Mouse (Mus musculus): ENCODE measurements around the gene Armc5. TPM values are rescaled to one million over a fixed set of nuclear protein-coding genes. Genes with fewer than 3 reads are reported as not detected.

Gene Armc5
- total RNA-seq (2023) = 26.3 to 31.1 TPM (median 28.7 TPM) in 4 replicates

GRCm38 (mm10) chr7:128236856-128237592 lies at the start of gene Armc5:
TSS of gene Armc5 (plus strand) at chr7:128237342.

GRCm38 (mm10) chr7:128206152-128206551 lies 31.0 kb upstream of the Armc5 start, which contains the start of gene Cox6a2:
TSS of gene Cox6a2 (minus strand) at chr7:128206387.

GRCm38 (mm10) chr7:128237927-128238778 lies 1.0 kb downstream of the Armc5 start, which contains the start of gene 9130023H24Rik:
TSS of gene 9130023H24Rik (minus strand) at chr7:128238031.

GRCm38 (mm10) chr7:128246496-128247391 lies 9.6 kb downstream of the Armc5 start, which contains the start of gene Tgfb1i1:
TSS of gene Tgfb1i1 (plus strand) at chr7:128246812.

GRCm38 (mm10) chr7:128265411-128265810 lies 28.3 kb downstream of the Armc5 start, which contains the start of gene Slc5a2:
TSS of gene Slc5a2 (plus strand) at chr7:128265657.

Other genes with a start within 250 kb of the Armc5 start
- 24.0 to 28.8 TPM (median 26.2 TPM) in 4 replicates for gene Pycard, start 243.5 kb upstream of the Armc5 start, total RNA-seq (2023)
- gene Trim72, start 233.4 kb upstream of the Armc5 start, total RNA-seq (2023) = 0.26 to 1.7 TPM (median 1.0 TPM) in 4 replicates
- gene Itgam, start 174.7 kb upstream of the Armc5 start, total RNA-seq (2023) = 1.4 to 2.7 TPM (median 2.1 TPM) in 4 replicates
- gene Gm49368, start 174.7 kb upstream of the Armc5 start, total RNA-seq (2023) = not detected in 4 replicates
- 0.98 to 3.9 TPM (median 1.8 TPM) in 4 replicates for gene Itgax, start 107.8 kb upstream of the Armc5 start, total RNA-seq (2023)
- 3.6 to 4.4 TPM (median 4.1 TPM) in 4 replicates for gene Itgad, start 83.0 kb upstream of the Armc5 start, total RNA-seq (2023)
- not detected in 4 replicates for gene Cox6a2, start 31.0 kb upstream of the Armc5 start, total RNA-seq (2023)
- 4.6 to 6.0 TPM (median 5.6 TPM) in 4 replicates for gene 9130023H24Rik, start 689 bp downstream of the Armc5 start, total RNA-seq (2023)
- 1.9 to 3.7 TPM (median 2.5 TPM) in 4 replicates for gene Tgfb1i1, start 9.5 kb downstream of the Armc5 start, total RNA-seq (2023)
- gene Slc5a2, start 28.3 kb downstream of the Armc5 start, total RNA-seq (2023) = not detected in 4 replicates
- gene BC017158, start 60.8 kb downstream of the Armc5 start, total RNA-seq (2023) = 25.1 to 32.1 TPM (median 28.0 TPM) in 4 replicates
- 26.9 to 35.9 TPM (median 29.0 TPM) in 4 replicates for gene Rgs10, start 181.4 kb downstream of the Armc5 start, total RNA-seq (2023)
- 149 to 154 TPM (median 152 TPM) in 4 replicates for gene Tial1, start 224.4 kb downstream of the Armc5 start, total RNA-seq (2023)